Mouse (Mus musculus) limb, embryonic 11.5 days (tissue): Measurements from ENCODE around the gene Dlec1. TPM values are rescaled to one million over a fixed set of nuclear protein-coding genes. Genes with fewer than 3 reads are reported as not detected.

Experiments used
- ATAC-seq: fragments of 200-750 bp; cut with Nextera tagmentation; 2 replicates; pipeline ENCODE4 v1.8.0; 2017; ENCODE audit warnings: low read depth; ENCODE audit not compliant: insufficient number of reproducible peaks, low FRiP score, low TSS enrichment
- DNase-seq: peaks from one replicate; pipeline ENCODE4 v3.0.0-alpha.2; 2015; ENCODE audit warnings: low spot score
- H3K27ac ChIP-seq: fragments of 300-500 bp; sonication (generic); replicated peaks from 2 replicates; pipeline ENCODE4 v1.5.1; 2014; ENCODE audit warnings: low read depth, mild to moderate bottlenecking, low read length
- H3K27me3 ChIP-seq: fragments of 300-500 bp; sonication (generic); 2 replicates; pipeline ENCODE4 v1.6.1; 2014; ENCODE audit warnings: mild to moderate bottlenecking, low read length, mixed read lengths; ENCODE audit not compliant: control insufficient read depth, insufficient read depth
- H3K36me3 ChIP-seq: fragments of 300-500 bp; sonication (generic); 2 replicates; pipeline ENCODE4 v1.6.1; 2014; ENCODE audit warnings: mild to moderate bottlenecking, low read length, moderate library complexity, mixed read lengths; ENCODE audit not compliant: control insufficient read depth, insufficient read depth
- H3K4me1 ChIP-seq: fragments of 300-500 bp; sonication (generic); 2 replicates; pipeline ENCODE4 v1.6.1; 2014; ENCODE audit warnings: low read length, mixed read lengths; ENCODE audit not compliant: control insufficient read depth, insufficient read depth
- H3K4me2 ChIP-seq: fragments of 300-500 bp; sonication (generic); 2 replicates; pipeline ENCODE4 v1.6.1; 2014; ENCODE audit warnings: low read depth, mild to moderate bottlenecking, moderate library complexity; ENCODE audit not compliant: severe bottlenecking
- H3K4me3 ChIP-seq: fragments of 300-500 bp; sonication (generic); 2 replicates; pipeline ENCODE4 v1.5.1; 2014; ENCODE audit warnings: low read depth, low read length
- H3K9ac ChIP-seq: fragments of 300-500 bp; sonication (generic); 2 replicates; pipeline ENCODE4 v1.6.1; 2014; ENCODE audit warnings: mild to moderate bottlenecking, low read length
- H3K9me3 ChIP-seq: fragments of 300-500 bp; sonication (generic); 2 replicates; pipeline ENCODE4 v1.6.1; 2016; ENCODE audit warnings: low read length; ENCODE audit not compliant: control insufficient read depth
- WGBS: fragments of 180-500 bp; shearing (Covaris S2); extraction: QIAGEN DNeasy Blood & Tissue Kit; methylation state at CpG from one replicate; pipeline ENCODE4 v1.1.7; 2014; 5-methylcytosine and 5-hydroxymethylcytosine counted together
- polyA plus RNA-seq: library from polyadenylated mRNA; unstranded; fragments of >200 nt; fragmentation: Nextera tagmentation; extraction: Ambion mirVana; gene quantifications from 2 replicates; pipeline ENCODE4 v1.2.1, GENCODE M21; 2014

Gene Dlec1
- polyA plus RNA-seq: 1.2 and 2.1 TPM in 2 replicates

- peak within 1 kb of the TSS; percentile 54 for H3K4me3 ChIP-seq
- H3K27ac ChIP-seq: no peak within 1 kb of the TSS
- H3K27me3 ChIP-seq: peaks cover 2% of the 10 kb centered on the region; the same call in 1 of the 2 replicates
- H3K4me2 ChIP-seq: peak within 1 kb of the TSS; percentile 69
- peak; percentile 81 for DNase-seq
- no peaks in the 10 kb centered on the region for H3K36me3 ChIP-seq
- WGBS: 2% methylated on average over 44 of the region's 44 CpGs
- ATAC-seq: peak; percentile 85
- H3K9me3 ChIP-seq: no peaks in the 10 kb centered on the region
- H3K4me1 ChIP-seq: 0 out of 2 replicates have a peak, but pooled peaks cover 2% of the 10 kb centered on the region
- H3K9ac ChIP-seq: no peak within 1 kb of the TSS; the same call in 1 of the 2 replicates
Measured at GRCm38 (mm10) chr9:119101992-119102782, at the start of gene Dlec1. Gene Dlec1 (plus strand): TSS chr9:119102478.

GRCm38 (mm10) chr9:119053964-119054576 is 48.2 kb upstream of the Dlec1 start:
- no peaks in the 10 kb centered on the region for H3K27me3 ChIP-seq
- no peak for ATAC-seq

DNA sequence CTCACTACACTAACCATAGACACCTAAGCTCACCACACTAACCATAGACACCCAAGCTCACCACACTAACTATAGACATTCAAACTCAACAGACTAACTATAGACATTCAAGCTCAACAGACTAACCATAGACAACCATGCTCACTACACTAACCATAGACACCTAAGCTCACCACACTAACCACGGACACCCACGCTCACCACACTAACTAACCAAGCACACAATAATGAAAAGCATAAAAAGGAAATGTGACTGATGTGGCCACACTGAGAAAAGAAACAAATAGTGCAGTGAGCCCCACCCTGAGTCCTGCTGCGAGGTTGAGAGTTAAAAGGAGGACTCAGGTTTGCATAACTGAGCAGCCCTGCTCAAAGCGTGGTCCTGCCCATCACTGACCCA is 46.9 kb upstream of the Dlec1 start:
- DNase-seq: no peak
- Histone ChIP-seq H3K27ac (no peak overlapping the region), H3K4me1 (peaks cover 14% of the 10 kb centered on the region), H3K27me3 (no peaks in the 10 kb centered on the region), H3K4me2 (no peak overlapping the region), H3K36me3 (no peaks in the 10 kb centered on the region), H3K9ac (no peak overlapping the region), H3K9me3 (no peaks in the 10 kb centered on the region), H3K4me3 (no peak overlapping the region)
- 88% methylated on average over 4 of the region's 4 CpGs for WGBS
- no peak for ATAC-seq

More at GRCm38 (mm10) chr9:119053964-119054576, 48.2 kb upstream of the Dlec1 start:
- no peak overlapping the region for H3K9ac ChIP-seq
- DNase-seq: no peak
- no peak overlapping the region; the same call in 1 of the 2 replicates for H3K4me3 ChIP-seq
- H3K9me3 ChIP-seq: no peaks in the 10 kb centered on the region
- H3K27ac ChIP-seq: no peak overlapping the region
- 0 out of 2 replicates have a peak overlapping the region, but pooled peaks have one; percentile 83 for H3K4me2 ChIP-seq
- peaks cover 14% of the 10 kb centered on the region for H3K4me1 ChIP-seq
- H3K36me3 ChIP-seq: no peaks in the 10 kb centered on the region
- 84% methylated on average over 9 of the region's 9 CpGs for WGBS

DNA sequence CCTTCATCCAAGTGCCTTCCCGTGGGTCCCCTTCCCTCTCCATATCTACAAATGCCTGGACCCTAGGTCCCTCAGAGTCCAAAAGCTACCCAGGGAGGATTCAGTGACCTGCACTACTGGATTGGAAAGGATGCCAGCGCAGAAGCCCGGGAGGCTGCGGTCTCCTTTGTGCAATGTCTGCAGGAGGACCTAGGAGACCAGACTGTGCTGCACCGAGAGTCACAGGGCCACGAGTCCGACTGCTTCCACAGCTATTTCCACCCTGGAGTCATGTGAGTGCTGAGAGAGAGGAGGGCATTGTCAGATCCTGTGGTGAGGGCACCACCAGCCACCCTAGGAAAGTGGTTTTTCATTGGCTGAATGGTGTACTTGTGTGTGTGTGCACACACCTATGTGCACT is 44.0 kb upstream of the Dlec1 start:
- Histone ChIP-seq H3K27me3 (no peaks in the 10 kb centered on the region), H3K4me1 (peaks cover 13% of the 10 kb centered on the region), H3K9ac (no peak overlapping the region), H3K4me2 (no peak overlapping the region), H3K27ac (no peak overlapping the region), H3K36me3 (no peaks in the 10 kb centered on the region), H3K9me3 (no peaks in the 10 kb centered on the region), H3K4me3 (no peak overlapping the region)
- ATAC-seq: no peak
- no peak for DNase-seq
- WGBS: 82% methylated on average over 7 of the region's 7 CpGs

DNA sequence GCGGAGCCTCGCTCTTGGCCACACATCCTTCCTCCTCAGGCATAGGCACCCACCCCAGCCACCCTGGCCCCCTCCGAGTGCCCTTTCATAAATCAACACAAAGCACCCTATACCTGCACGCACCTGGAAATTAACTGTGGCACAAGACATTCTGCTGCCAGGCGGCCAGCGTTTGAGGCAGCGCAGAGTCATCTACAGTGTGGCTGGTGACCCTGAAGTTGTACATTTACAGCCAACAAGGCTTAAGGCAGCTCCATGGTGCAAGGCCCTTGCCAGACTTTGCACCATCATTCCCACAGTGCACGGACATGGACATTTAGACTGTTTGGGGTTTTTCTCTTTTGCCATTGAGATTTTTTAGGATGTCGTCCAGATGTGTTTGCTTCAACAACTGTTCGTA is 41.6 kb upstream of the Dlec1 start:
- Histone ChIP-seq H3K9ac (no peak overlapping the region), H3K4me1 (peaks cover 6% of the 10 kb centered on the region; the same call in 1 of the 2 replicates), H3K27me3 (no peaks in the 10 kb centered on the region), H3K4me2 (no peak overlapping the region), H3K9me3 (no peaks in the 10 kb centered on the region), H3K27ac (no peak overlapping the region), H3K4me3 (no peak overlapping the region), H3K36me3 (no peaks in the 10 kb centered on the region)
- no peak for ATAC-seq
- DNase-seq: no peak
- WGBS: 93% methylated on average over 10 of the region's 10 CpGs

DNA sequence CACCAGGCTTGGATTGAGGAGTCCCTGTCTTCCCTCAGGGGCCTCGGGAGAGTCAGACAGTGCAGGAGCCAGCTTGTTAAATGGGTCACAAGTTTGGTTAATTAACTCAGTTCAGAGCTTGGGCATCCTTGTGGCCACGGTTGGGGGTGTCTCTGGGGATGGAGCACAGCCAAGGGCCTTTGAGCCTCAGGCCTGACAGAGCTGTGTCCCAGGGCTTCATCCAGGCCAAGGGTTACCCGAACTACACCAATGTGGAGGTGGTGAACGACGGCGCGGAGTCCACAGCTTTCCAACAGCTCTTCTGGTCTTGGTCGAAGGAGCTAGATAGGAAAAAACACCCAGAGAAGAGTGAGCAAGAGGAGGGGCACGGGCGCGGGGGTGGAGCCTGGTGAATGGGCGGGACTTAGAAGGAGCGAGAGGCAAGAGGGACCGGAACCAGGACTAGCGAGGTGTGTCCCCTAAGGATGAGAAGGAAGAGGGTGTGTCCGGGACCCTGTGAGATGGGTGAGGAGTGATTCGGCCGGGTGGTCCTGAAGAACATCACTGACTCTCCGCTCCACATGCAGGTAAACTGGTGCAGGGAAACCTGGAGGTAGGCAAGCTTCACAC is 39.1 kb upstream of the Dlec1 start:
- Histone ChIP-seq H3K27me3 (no peaks in the 10 kb centered on the region), H3K27ac (no peak overlapping the region), H3K4me1 (peaks cover 6% of the 10 kb centered on the region; the same call in 1 of the 2 replicates), H3K4me2 (no peak overlapping the region), H3K4me3 (no peak overlapping the region), H3K9ac (no peak overlapping the region), H3K9me3 (no peaks in the 10 kb centered on the region), H3K36me3 (no peaks in the 10 kb centered on the region)
- DNase-seq (no peak), ATAC-seq (no peak)
- WGBS: 27% methylated on average over 19 of the region's 19 CpGs

DNA sequence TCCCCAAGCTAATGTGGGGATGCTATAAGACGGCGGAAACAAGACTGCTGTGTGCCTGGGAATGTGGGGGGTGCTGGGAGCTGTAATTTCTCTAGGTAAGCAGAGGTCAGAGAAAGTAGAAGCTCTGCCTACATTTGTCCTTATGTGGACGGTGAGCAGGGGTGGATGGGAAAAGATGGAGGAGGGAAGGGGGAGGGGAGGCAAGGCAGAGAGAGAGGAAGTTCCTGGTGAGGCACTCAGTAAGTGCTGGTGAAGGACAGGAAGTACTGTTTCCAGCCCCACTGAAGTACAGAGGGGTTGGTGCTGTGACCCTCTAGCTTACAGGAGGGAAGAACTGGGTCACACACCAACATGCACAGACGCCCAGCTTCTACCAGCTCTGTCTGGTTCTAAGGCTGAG is 38.0 kb upstream of the Dlec1 start:
- WGBS: 63% methylated on average over 4 of the region's 4 CpGs
- Histone ChIP-seq H3K36me3 (no peaks in the 10 kb centered on the region), H3K27me3 (no peaks in the 10 kb centered on the region), H3K4me3 (no peak overlapping the region), H3K4me2 (no peak overlapping the region), H3K9ac (no peak overlapping the region), H3K4me1 (peaks cover 6% of the 10 kb centered on the region; the same call in 1 of the 2 replicates), H3K9me3 (no peaks in the 10 kb centered on the region), H3K27ac (no peak overlapping the region)
- no peak for ATAC-seq
- no peak for DNase-seq

DNA sequence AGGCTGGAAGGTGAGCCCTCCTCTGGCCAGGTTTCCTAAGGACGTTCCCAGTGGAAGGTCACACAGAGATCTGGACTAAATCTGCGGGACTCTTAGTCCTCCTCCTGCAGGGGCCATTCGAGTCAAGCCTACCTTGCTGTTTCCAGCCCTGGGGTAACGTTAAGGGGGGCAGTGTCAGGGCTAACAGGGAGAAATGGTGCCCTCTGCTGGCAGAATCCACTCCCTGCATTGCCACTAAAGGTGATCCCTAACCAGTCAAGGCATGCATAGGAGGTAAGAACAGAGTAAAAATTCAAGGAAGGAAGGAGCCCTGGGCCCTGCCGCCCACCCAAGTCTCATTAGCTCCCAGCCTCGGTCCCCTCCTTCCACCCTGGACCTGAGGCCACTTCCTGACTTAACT is 34.7 kb upstream of the Dlec1 start:
- Histone ChIP-seq H3K9ac (no peak overlapping the region), H3K9me3 (no peaks in the 10 kb centered on the region), H3K27ac (no peak overlapping the region), H3K36me3 (no peaks in the 10 kb centered on the region), H3K4me2 (no peak overlapping the region), H3K4me1 (peaks cover 6% of the 10 kb centered on the region; the same call in 1 of the 2 replicates), H3K27me3 (no peaks in the 10 kb centered on the region), H3K4me3 (no peak overlapping the region)
- WGBS: 2% methylated on average over 6 of the region's 6 CpGs
- DNase-seq: peak; percentile 92
- no peak for ATAC-seq
